Mouse (Mus musculus): Measurements from ENCODE around the gene Foxe3. TPM values are rescaled to one million over a fixed set of nuclear protein-coding genes. Genes with fewer than 3 reads are reported as not detected.
"Not testable (repeated sequence)": the region's sequence is repeated elsewhere in the genome, so short reads cannot be mapped to it uniquely, and the experiment has no call there.

Gene Foxe3
- polyA plus RNA-seq (2012; rRNA removed), result not detected in 2 replicates

- no peak for DNase-seq (ENCODE audit: low spot score)
These were observed at the start of gene Foxe3 for GRCm38 (mm10) chr4:114925917-114926312. Gene Foxe3, minus strand, starts transcription at chr4:114926013.

- no peak for DNase-seq (ENCODE audit: low spot score)
These were observed 47.5 kb upstream of the Foxe3 start for GRCm38 (mm10) chr4:114973229-114973740.

- no peak for DNase-seq (ENCODE audit: low spot score)
These were observed 44.9 kb upstream of the Foxe3 start for GRCm38 (mm10) chr4:114970736-114971135.

GRCm38 (mm10) chr4:114960881-114961280, 35.1 kb upstream of the Foxe3 start:
- not testable (repeated sequence) for DNase-seq (ENCODE audit: low spot score)

GRCm38 (mm10) chr4:114959533-114959932, 33.7 kb upstream of the Foxe3 start:
- no peak for DNase-seq (ENCODE audit: low spot score)

GRCm38 (mm10) chr4:114958786-114959185, 33.0 kb upstream of the Foxe3 start:
- no peak for DNase-seq (ENCODE audit: low spot score)

- no peak for DNase-seq (ENCODE audit: low spot score)
These were observed 32.4 kb upstream of the Foxe3 start for GRCm38 (mm10) chr4:114958231-114958630.

- DNase-seq (ENCODE audit: low spot score), result no peak
These were observed 31.6 kb upstream of the Foxe3 start for GRCm38 (mm10) chr4:114957403-114957802.

GRCm38 (mm10) chr4:114953172-114953571, 27.4 kb upstream of the Foxe3 start:
- no peak for DNase-seq (ENCODE audit: low spot score)

- no peak for DNase-seq (ENCODE audit: low spot score)
These were observed 22.2 kb upstream of the Foxe3 start for GRCm38 (mm10) chr4:114947852-114948481.

- peak; percentile 55 for DNase-seq (ENCODE audit: low spot score)
These were observed 21.6 kb upstream of the Foxe3 start for GRCm38 (mm10) chr4:114947395-114947794.

- no peak for DNase-seq (ENCODE audit: low spot score)
These were observed 20.6 kb upstream of the Foxe3 start for GRCm38 (mm10) chr4:114946416-114946815.

- DNase-seq (ENCODE audit: low spot score), result no peak
These were observed 19.2 kb upstream of the Foxe3 start for GRCm38 (mm10) chr4:114945021-114945420.

- DNase-seq (ENCODE audit: low spot score), result no peak
These were observed 16.8 kb upstream of the Foxe3 start for GRCm38 (mm10) chr4:114942583-114942982.

GRCm38 (mm10) chr4:114942112-114942511, 16.3 kb upstream of the Foxe3 start:
- no peak for DNase-seq (ENCODE audit: low spot score)

- DNase-seq (ENCODE audit: low spot score), result no peak
These were observed 15.5 kb upstream of the Foxe3 start for GRCm38 (mm10) chr4:114941311-114941710.

- no peak for DNase-seq (ENCODE audit: low spot score)
These were observed 12.4 kb upstream of the Foxe3 start for GRCm38 (mm10) chr4:114938248-114938647.

- no peak for DNase-seq (ENCODE audit: low spot score)
These were observed 11.7 kb upstream of the Foxe3 start for GRCm38 (mm10) chr4:114937459-114938047.

- no peak for DNase-seq (ENCODE audit: low spot score)
These were observed 8.4 kb upstream of the Foxe3 start for GRCm38 (mm10) chr4:114934188-114934587.

GRCm38 (mm10) chr4:114932747-114933146, 6.9 kb upstream of the Foxe3 start:
- no peak for DNase-seq (ENCODE audit: low spot score)

GRCm38 (mm10) chr4:114929155-114929554, 3.3 kb upstream of the Foxe3 start:
- DNase-seq (ENCODE audit: low spot score), result no peak

- peak; percentile 29 for DNase-seq (ENCODE audit: low spot score)
These were observed 569 bp downstream of the Foxe3 start for GRCm38 (mm10) chr4:114924971-114925916.
